Mouse (Mus musculus) c-Kit-positive CD71-positive TER-119-negative erythroid progenitor cells, embryonic 14.5 days (primary cell): ENCODE measurements around the gene Rnf181.
A peak's percentile ranks its signal among the peaks of the same experiment; 100 is the strongest.

ENCODE experiments used
- DNase-seq: peaks from one replicate; pipeline ENCODE4 v3.0.0-alpha.2; 2013; ENCODE audit warnings: low read depth

The Rnf181 gene

GRCm38 (mm10) chr6:72366844-72367443, at the start of gene Rnf181:
Rnf181 (minus strand) TSS chr6:72366956.
- no peak for DNase-seq

GRCm38 (mm10) chr6:72415964-72416772, 49.4 kb upstream of the Rnf181 start:
- DNase-seq: no peak

GRCm38 (mm10) chr6:72415181-72415580, 48.4 kb upstream of the Rnf181 start:
- DNase-seq: no peak

- DNase-seq: peak; percentile 92
These were observed 47.5 kb upstream of the Rnf181 start, which contains the start of gene Ggcx for GRCm38 (mm10) chr6:72414076-72414756. Ggcx (plus strand) TSS chr6:72414308.

- DNase-seq: no peak
These were observed 43.8 kb upstream of the Rnf181 start for GRCm38 (mm10) chr6:72410518-72410917.

GRCm38 (mm10) chr6:72410003-72410402, 43.2 kb upstream of the Rnf181 start:
- no peak for DNase-seq

- peak; percentile 77 for DNase-seq
These were observed 42.8 kb upstream of the Rnf181 start for GRCm38 (mm10) chr6:72409567-72409966.

GRCm38 (mm10) chr6:72407119-72407518, 40.4 kb upstream of the Rnf181 start:
- DNase-seq: peak; percentile 93

GRCm38 (mm10) chr6:72405356-72405755, 38.6 kb upstream of the Rnf181 start:
- DNase-seq: no peak

GRCm38 (mm10) chr6:72401875-72402274, 35.1 kb upstream of the Rnf181 start:
- peak; percentile 73 for DNase-seq

- DNase-seq: no peak
These were observed 33.2 kb upstream of the Rnf181 start for GRCm38 (mm10) chr6:72399967-72400366.

- DNase-seq: no peak
These were observed 30.1 kb upstream of the Rnf181 start for GRCm38 (mm10) chr6:72396837-72397251.

GRCm38 (mm10) chr6:72392341-72392740, 25.6 kb upstream of the Rnf181 start:
- no peak for DNase-seq

- peak; percentile 58 for DNase-seq
These were observed 24.2 kb upstream of the Rnf181 start for GRCm38 (mm10) chr6:72390795-72391521.

- peak; percentile 51 for DNase-seq
These were observed 23.4 kb upstream of the Rnf181 start, which contains the start of gene Vamp8 for GRCm38 (mm10) chr6:72389941-72390771. Vamp8 (minus strand) TSS chr6:72390703.

GRCm38 (mm10) chr6:72389471-72389940, 22.8 kb upstream of the Rnf181 start:
- DNase-seq: peak; percentile 89

GRCm38 (mm10) chr6:72388791-72389329, 22.1 kb upstream of the Rnf181 start:
- DNase-seq: no peak

- no peak for DNase-seq
These were observed 21.5 kb upstream of the Rnf181 start for GRCm38 (mm10) chr6:72388266-72388665.

- DNase-seq: no peak
These were observed 21.1 kb upstream of the Rnf181 start for GRCm38 (mm10) chr6:72387816-72388215.

- no peak for DNase-seq
These were observed 19.8 kb upstream of the Rnf181 start for GRCm38 (mm10) chr6:72386561-72386960.

GRCm38 (mm10) chr6:72385258-72385657, 18.5 kb upstream of the Rnf181 start:
- DNase-seq: no peak
